Mouse (Mus musculus) embryonic facial prominence, embryonic 14.5 days (tissue): Measurements from ENCODE around the gene Rrbp1. TPM values are rescaled to one million over a fixed set of nuclear protein-coding genes. Genes with fewer than 3 reads are reported as not detected.

Source experiments
- polyA plus RNA-seq: library from polyadenylated mRNA; unstranded; fragments of >200 nt; fragmentation: Nextera tagmentation; extraction: Ambion mirVana; gene quantifications from 2 replicates; pipeline ENCODE4 v1.2.1, GENCODE M21; 2014

Rrbp1 gene
- polyA plus RNA-seq, 1 experiment from 2014 or later: 175 TPM

Other genes with a start within 250 kb of the Rrbp1 start
- gene Bfsp1, start 148.1 kb downstream of the Rrbp1 start, polyA plus RNA-seq: 3.0 and 3.8 TPM in 2 replicates
- 389 and 391 TPM in 2 replicates for gene Dstn, start 95.9 kb downstream of the Rrbp1 start, polyA plus RNA-seq
- gene Banf2, start 21.8 kb upstream of the Rrbp1 start, polyA plus RNA-seq: not detected in 2 replicates